Mouse (Mus musculus) erythroblast, embryonic 14.5 days (primary cell): ENCODE results near the gene Sptbn4.

Experiments
- GATA1 ChIP-seq: IDR thresholded peaks from 2 replicates; pipeline ENCODE4 v1.6.1; 2012; ENCODE audit warnings: low read length, inconsistent platforms, mixed read lengths
- TAL1 ChIP-seq: IDR thresholded peaks from 3 replicates; pipeline ENCODE4 v1.6.1; 2012; ENCODE audit warnings: low read length, inconsistent platforms, mixed read lengths

DNA sequence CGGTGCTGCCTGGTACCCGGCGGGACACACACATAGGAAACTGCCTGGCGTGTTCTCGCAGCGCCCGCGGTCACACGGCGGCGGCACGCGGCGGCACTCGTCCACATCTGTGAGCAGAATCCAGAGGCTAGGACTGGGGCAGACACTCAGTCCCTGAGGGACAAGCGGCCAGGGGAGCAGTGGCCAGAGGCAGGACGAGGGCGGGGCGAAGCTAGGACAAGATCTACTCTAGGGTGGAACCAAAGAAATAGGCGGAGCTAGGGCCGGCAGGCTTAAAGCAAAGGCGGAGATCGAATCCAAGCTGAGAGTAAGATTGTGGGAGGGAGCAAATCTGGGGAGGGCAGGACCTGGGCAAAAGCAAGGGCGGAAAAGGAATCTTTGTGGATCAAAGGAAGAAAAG, 121.8 kb downstream of the Sptbn4 start:
- TF ChIP-seq GATA1 (no peak), TAL1 (no peak)
